Mouse (Mus musculus) erythroblast, embryonic 14.5 days (primary cell): ENCODE measurements around the gene Tnfsf12.

Experiments
- GATA1 ChIP-seq: IDR thresholded peaks from 2 replicates; pipeline ENCODE4 v1.6.1; 2012; ENCODE audit warnings: low read length, inconsistent platforms, mixed read lengths
- TAL1 ChIP-seq: IDR thresholded peaks from 3 replicates; pipeline ENCODE4 v1.6.1; 2012; ENCODE audit warnings: low read length, inconsistent platforms, mixed read lengths

- no peak for TF ChIP-seq TAL1
- no peak for TF ChIP-seq GATA1
Measured at GRCm38 (mm10) chr11:69725951-69726350, 30.3 kb upstream of the Tnfsf12 start.
